Mouse (Mus musculus): ENCODE measurements at regions not wholly inside any gene's neighbourhood (a gene's known extent, or its start where the extent isn't known, plus 50 kb on each side); places are given as distances from the start of the nearest gene placed in this dataset.

DNA sequence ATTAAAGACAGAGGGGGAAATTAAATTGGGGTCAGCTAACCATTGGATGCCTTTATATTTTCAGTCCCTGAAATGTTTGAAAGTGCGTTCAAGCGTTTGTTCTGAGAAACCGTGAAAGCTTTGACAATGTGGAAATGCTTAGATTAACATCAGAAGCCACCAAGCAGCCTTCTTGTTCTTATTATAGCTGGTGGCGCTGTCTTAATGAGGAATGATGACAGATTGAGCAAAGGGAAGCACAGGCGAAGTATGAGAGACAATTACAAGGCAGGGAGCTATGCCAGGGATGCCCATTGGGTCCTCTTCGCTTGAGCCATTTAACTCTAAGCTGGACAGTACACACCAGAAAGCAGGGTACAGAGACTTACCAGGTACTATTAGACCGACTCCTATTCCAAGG is 828.9 kb upstream of the Celf2 start:
- no peak for DNase-seq
- intact Hi-C loops (cut with DNase I), result no loop called here

DNA sequence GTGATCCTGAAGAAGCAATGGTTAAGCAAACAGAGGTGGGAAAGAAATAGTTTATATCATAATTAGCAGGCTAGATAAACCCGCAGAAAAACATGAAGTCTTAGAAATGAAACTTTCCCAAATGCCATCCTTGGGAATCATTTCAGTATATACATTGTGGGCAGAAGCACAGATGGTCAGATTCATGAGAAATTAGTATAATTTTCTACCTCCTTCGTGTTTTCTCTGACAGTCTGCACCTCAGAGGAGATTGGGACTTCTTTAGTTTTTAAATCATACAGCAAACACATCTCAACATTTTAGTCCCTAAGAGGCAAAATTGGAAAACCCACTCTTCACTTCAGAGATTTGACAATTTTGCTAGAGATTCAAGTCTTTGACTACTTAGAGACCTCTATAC is 786.6 kb upstream of the Celf2 start:
- intact Hi-C loops (cut with DNase I), result no loop called here
- DNase-seq, result no peak

DNA sequence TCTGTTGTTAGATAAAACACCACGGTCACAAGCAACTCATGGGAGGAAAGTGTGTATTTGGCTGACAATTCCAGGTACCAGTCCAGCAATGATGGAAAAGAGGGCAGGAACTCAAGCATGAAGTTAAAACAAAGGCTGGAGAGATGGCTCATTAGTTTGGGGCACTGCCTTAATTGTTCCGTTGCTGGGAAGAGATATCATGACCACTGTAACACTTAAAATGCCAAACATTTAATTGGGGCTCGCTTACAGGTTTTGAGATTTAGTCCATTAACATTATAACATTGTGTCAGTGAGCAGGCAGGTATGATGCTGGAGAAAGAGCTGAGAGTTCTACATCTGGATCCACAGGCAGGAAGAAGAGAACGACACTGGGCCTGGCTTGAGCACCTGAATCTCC is 782.0 kb upstream of the Celf2 start:
- intact Hi-C loops (cut with DNase I), result no loop called here
- DNase-seq, result no peak

DNA sequence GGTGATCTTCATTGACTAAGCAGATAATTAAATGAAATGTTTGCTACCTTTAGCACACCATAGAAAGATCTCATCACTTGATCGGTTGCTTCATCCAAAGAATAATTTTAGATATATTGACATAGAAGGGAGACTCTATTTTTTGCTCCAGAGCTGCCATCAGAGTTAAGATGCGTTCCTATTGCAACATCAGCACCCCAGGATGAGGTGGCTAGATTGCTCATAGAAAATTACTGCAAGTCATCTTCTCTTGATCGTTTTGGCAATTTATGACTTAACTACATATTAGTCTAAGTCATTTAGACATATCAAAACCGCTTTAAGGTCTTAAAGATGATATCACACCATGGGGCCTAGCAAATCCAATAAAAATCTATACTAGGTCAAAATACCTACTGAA is 778.0 kb upstream of the Celf2 start:
- intact Hi-C loops (cut with DNase I), result no loop called here
- DNase-seq, result no peak

DNA sequence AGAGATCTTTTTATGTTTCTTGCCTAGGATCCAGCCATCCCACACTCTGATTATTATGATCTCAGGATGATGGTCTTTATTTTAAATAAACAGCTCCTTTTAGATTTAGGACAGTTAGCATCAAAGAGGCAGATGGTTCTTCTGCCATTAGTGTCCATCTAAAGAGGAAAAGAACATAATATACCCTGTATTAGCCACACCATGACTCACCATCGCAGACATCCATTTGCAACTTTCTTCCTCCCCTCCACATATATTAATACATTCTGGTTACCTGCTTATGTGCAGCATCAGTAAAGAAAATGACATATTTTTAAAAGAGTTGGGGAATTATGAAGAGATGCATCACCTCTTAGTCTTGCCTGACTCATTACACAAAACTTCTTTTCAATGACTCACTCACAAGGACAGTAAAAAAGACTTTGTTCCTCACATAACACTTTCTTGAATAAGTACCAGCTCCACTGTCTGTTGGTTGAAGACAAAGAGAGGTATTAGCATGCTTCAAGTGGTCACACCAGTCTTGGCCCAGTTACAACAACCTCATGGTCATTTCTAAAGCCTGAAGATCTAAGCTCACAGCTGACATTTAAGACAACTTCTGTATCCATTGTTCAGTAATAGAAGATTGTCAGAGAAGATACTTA is 766.9 kb upstream of the Celf2 start:
- no peak for DNase-seq
- intact Hi-C loops (cut with DNase I), result loop anchor here (1.0 kb wide), 1 partner anchor 11 kb away; no protein-coding TSS in a partner anchor
